Mouse (Mus musculus) heart, postnatal 36 days (tissue): Measurements from ENCODE around the gene Morn1. TPM values are rescaled to one million over a fixed set of nuclear protein-coding genes. Genes with fewer than 3 reads are reported as not detected.

Source experiments
- DNase-seq, 2 experiments: peaks; one replicate each; pipeline ENCODE4 v3.0.0; 2021 to 2022
- intact Hi-C: fragments of 180-260 bp; cut with DNase I; formaldehyde crosslinking; loops from one replicate; pipeline ENCODE4 v1.15.1; 2025
- total RNA-seq, 2 experiments: library from RNA; stranded (reverse); gene quantifications; 2 replicates each; pipeline ENCODE4 v1.2.3; 2021

The Morn1 gene
- total RNA-seq, 2 experiments from 2014 or later: 0.89 to 1.7 TPM

GRCm38 (mm10) chr4:155134686-155135172, 48.4 kb downstream of the Morn1 start:
- intact Hi-C loops: no loop called here
- DNase-seq: no peak

GRCm38 (mm10) chr4:155135909-155136585, 49.7 kb downstream of the Morn1 start:
- DNase-seq: no peak
- intact Hi-C loops: no loop called here

- intact Hi-C loops: no loop called here
Measured at GRCm38 (mm10) chr4:155137891-155138290, 51.5 kb downstream of the Morn1 start.

GRCm38 (mm10) chr4:155138451-155138850, 52.1 kb downstream of the Morn1 start:
- no peak for DNase-seq
- intact Hi-C loops: no loop called here

More at GRCm38 (mm10) chr4:155137891-155138290, 51.5 kb downstream of the Morn1 start:
- DNase-seq: no peak

GRCm38 (mm10) chr4:155139281-155140045, 53.1 kb downstream of the Morn1 start:
- DNase-seq: no peak
- intact Hi-C loops: no loop called here

GRCm38 (mm10) chr4:155140150-155140549, 53.8 kb downstream of the Morn1 start:
- DNase-seq: no peak
- intact Hi-C loops: no loop called here

- DNase-seq: peak; percentile 75 to 83
- intact Hi-C loops: no loop called here
Measured at GRCm38 (mm10) chr4:155140795-155141265, 54.5 kb downstream of the Morn1 start.

GRCm38 (mm10) chr4:155142836-155143235, 56.5 kb downstream of the Morn1 start:
- DNase-seq: no peak
- intact Hi-C loops: no loop called here

- no peak for DNase-seq
- intact Hi-C loops: no loop called here
Measured at GRCm38 (mm10) chr4:155143411-155143810, 57.0 kb downstream of the Morn1 start.

GRCm38 (mm10) chr4:155143871-155144502, 57.6 kb downstream of the Morn1 start:
- intact Hi-C loops: no loop called here
- DNase-seq: peak; percentile 77 to 82

- intact Hi-C loops: no loop called here
- no peak for DNase-seq
Measured at GRCm38 (mm10) chr4:155144548-155145180, 58.3 kb downstream of the Morn1 start.

- intact Hi-C loops: no loop called here
- DNase-seq: no peak
Measured at GRCm38 (mm10) chr4:155146107-155146823, 59.9 kb downstream of the Morn1 start.

- intact Hi-C loops: no loop called here
- DNase-seq: no peak
Measured at GRCm38 (mm10) chr4:155148453-155148852, 62.1 kb downstream of the Morn1 start.

- intact Hi-C loops: no loop called here
Measured at GRCm38 (mm10) chr4:155148910-155149698, 62.7 kb downstream of the Morn1 start.

GRCm38 (mm10) chr4:155149941-155150275, 63.5 kb downstream of the Morn1 start:
- DNase-seq: no peak
- intact Hi-C loops: loop anchor here (1.0 to 2.0 kb wide), 3 partner anchors 14 to 71 kb away; no protein-coding TSS in a partner anchor

More at GRCm38 (mm10) chr4:155148910-155149698, 62.7 kb downstream of the Morn1 start:
- DNase-seq: peak; percentile 66 to 71

GRCm38 (mm10) chr4:155150276-155151113, 64.1 kb downstream of the Morn1 start:
- DNase-seq: peak; percentile 89 to 93
- intact Hi-C loops: loop anchor here (1.0 to 2.0 kb wide), 3 partner anchors 14 to 70 kb away; no protein-coding TSS in a partner anchor

GRCm38 (mm10) chr4:155151221-155151788, 64.9 kb downstream of the Morn1 start:
- intact Hi-C loops: loop anchor here (2.0 kb wide), 1 partner anchor 69 kb away; no protein-coding TSS in a partner anchor
- no peak for DNase-seq

GRCm38 (mm10) chr4:155151845-155152244, 65.5 kb downstream of the Morn1 start:
- no peak for DNase-seq
- intact Hi-C loops: loop anchor here (2.0 kb wide), 1 partner anchor 69 kb away; no protein-coding TSS in a partner anchor
